Mouse (Mus musculus) thymus, adult 2 months (tissue): ENCODE results near the gene Hsd17b14.

ENCODE experiments used
- CTCF ChIP-seq: fragments of 200-500 bp; IDR thresholded peaks from 2 replicates; pipeline ENCODE4 v1.5.1; 2012; ENCODE audit warnings: mild to moderate bottlenecking, control low read depth, low read length, moderate library complexity, borderline replicate concordance; ENCODE audit not compliant: control insufficient read depth, poor library complexity, insufficient read depth; ENCODE audit errors: extremely low read depth
- POLR2A ChIP-seq: fragments of 200-500 bp; IDR thresholded peaks from 2 replicates; pipeline ENCODE4 v1.6.1; 2012; ENCODE audit warnings: mild to moderate bottlenecking, low read length, control low read depth, moderate library complexity; ENCODE audit not compliant: control insufficient read depth, poor library complexity, insufficient read depth; ENCODE audit errors: extremely low read depth

DNA sequence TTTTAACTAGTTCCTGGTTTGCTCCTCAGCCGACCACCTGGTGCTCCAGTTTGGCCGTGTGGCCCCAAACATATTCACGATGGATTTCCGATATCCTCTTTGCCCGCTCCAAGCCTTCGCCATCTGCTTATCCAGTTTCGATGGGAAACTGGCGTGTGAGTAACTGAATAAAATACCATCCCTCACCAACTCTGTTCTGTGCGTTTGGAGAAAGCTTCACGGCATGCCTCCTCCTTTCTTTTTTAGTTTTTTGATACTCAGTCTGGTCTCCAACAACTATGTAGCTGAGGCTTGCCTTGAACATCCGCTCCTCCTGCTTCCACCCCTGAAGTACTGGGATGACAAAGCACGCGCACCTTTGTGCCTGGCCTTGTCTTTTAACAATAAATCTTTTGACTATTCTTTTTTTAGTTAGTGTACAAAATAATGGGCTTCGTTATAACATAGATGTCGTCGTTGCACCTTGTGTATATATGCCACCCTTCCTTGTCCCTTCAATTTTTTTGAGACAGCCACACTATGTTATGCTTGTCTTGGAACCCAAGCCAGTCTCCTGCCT, 32.4 kb upstream of the Hsd17b14 start:
- no peak for TF ChIP-seq POLR2A
- no peak for TF ChIP-seq CTCF
